Mouse (Mus musculus) ES-Bruce4 (cell line): ENCODE measurements around the gene Pde8a.

Source experiments
- CTCF ChIP-seq: IDR thresholded peaks from one replicate; pipeline ENCODE4 v1.8.1; 2011; ENCODE audit warnings: low read depth, low read length
- POLR2A ChIP-seq: IDR thresholded peaks from one replicate; pipeline ENCODE4 v1.8.1; 2011; ENCODE audit warnings: low read length; ENCODE audit not compliant: insufficient read depth

DNA sequence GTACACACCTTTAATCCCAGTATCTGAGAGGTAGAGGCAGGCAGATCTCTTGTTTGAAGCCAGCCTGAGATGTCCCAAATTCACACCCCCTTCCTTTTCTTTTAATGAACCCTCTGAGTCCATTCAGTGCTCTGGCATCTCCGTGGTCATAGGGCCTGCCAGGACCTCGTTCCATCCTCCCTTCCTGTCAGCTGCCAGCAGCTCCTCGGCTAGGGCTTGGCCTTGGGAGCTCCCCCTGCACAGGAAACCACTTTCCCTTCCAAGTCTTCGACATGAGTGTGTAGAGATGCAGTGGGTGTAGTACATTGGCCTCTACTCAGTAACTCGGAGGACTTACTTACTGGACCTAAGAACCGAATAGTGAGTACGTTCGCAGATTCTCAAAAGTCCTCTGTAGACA lies 102.2 kb downstream of the Pde8a start:
- no peak for TF ChIP-seq POLR2A
- no peak for TF ChIP-seq CTCF
